Mouse (Mus musculus): ENCODE measurements at regions not wholly inside any gene's neighbourhood (a gene's known extent, or its start where the extent isn't known, plus 50 kb on each side); places are given as distances from the start of the nearest gene placed in this dataset.

DNA sequence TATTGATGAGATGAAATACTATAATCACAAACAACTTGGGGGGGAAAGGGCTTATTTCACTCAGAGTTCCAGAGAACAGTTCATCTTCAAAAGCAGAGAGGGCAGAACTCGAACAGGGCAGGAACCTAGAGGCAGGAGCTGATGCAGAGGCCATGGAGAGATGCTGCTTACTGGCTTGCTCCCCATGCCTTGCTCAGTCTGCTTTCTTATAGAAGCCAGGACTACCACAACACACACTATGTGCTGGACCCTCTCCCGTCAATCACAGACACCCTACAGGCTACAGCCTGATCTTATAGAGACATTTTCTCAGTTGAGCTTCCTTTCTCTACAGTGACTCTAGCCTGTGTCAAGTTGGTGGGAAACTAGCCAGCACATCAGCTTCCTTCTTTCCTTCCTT, 157.3 kb downstream of the Zfp36l1 start:
- intact Hi-C loops (cut with DNase I), result no loop called here
- TF ChIP-seq POLR2A (IDR thresholded peaks at IDR 0.05; ENCODE audit: insufficient read depth, low read depth, low read length), result no peak
- no peak for TF ChIP-seq EP300 (IDR thresholded peaks at IDR 0.05; ENCODE audit: insufficient read depth, low read depth, low read length)
- TF ChIP-seq CTCF (IDR thresholded peaks at IDR 0.05), result no peak
- Histone ChIP-seq H3K79me2 (replicated peaks; ENCODE audit: control insufficient read depth, insufficient read depth, low read length) (no peaks in the 10 kb centered on the region), H3K27ac (no peak overlapping the region), H3K36me3 (ENCODE audit: control insufficient read depth, insufficient read depth, low read length) (no peaks in the 10 kb centered on the region), H3K4me1 (ENCODE audit: control insufficient read depth, insufficient read depth, low read length) (peaks cover 1% of the 10 kb centered on the region), H3K27me3 (ENCODE audit: control insufficient read depth, insufficient read depth, low read length) (no peaks in the 10 kb centered on the region), H3K4me3 (no peak overlapping the region), H3K9ac (ENCODE audit: low read depth, low read length) (no peak overlapping the region)
- 93% methylated on average over 2 of the region's 2 CpGs for WGBS
- DNase-seq, result peak in 1 of 2 experiments; percentile 7

DNA sequence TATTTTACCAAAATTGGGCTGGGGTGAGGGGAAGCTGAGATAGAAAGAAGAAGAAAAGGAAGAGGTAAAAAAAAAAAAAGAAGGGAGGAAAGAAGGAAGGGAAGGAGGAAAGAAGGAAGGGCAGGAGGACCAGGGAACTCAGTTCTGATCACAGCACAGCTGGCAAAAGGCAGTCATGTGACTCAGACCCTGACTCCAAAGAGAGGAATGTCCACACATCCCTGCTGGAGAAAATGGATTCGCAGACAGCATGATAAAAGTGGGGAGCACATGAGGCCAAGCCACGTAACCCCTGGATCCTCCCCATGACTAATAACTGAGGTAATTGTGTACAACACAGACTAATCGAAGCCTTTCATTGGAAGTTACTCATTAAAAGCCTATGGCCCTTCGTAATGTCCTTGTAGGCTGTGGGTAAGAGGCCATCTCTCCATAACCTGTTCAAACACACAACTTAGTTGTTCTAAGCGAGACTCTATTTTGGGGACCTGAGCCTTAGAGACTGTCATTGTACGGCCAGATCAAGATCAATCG, 162.2 kb downstream of the Zfp36l1 start:
- TF ChIP-seq EP300 (IDR thresholded peaks at IDR 0.05; ENCODE audit: insufficient read depth, low read depth, low read length) (no peak), POLR2A (IDR thresholded peaks at IDR 0.05; ENCODE audit: insufficient read depth, low read depth, low read length) (no peak), CTCF (IDR thresholded peaks at IDR 0.05) (no peak)
- 89% methylated on average over 7 of the region's 7 CpGs for WGBS
- Histone ChIP-seq H3K27me3 (ENCODE audit: control insufficient read depth, insufficient read depth, low read length) (no peaks in the 10 kb centered on the region), H3K9ac (ENCODE audit: low read depth, low read length) (no peak overlapping the region), H3K4me3 (no peak overlapping the region), H3K4me1 (ENCODE audit: control insufficient read depth, insufficient read depth, low read length) (no peaks in the 10 kb centered on the region; the same call in 1 of the 2 replicates), H3K79me2 (replicated peaks; ENCODE audit: control insufficient read depth, insufficient read depth, low read length) (no peaks in the 10 kb centered on the region), H3K36me3 (ENCODE audit: control insufficient read depth, insufficient read depth, low read length) (no peaks in the 10 kb centered on the region), H3K27ac (no peak overlapping the region)
- DNase-seq, result no peak
- intact Hi-C loops (cut with DNase I), result no loop called here

DNA sequence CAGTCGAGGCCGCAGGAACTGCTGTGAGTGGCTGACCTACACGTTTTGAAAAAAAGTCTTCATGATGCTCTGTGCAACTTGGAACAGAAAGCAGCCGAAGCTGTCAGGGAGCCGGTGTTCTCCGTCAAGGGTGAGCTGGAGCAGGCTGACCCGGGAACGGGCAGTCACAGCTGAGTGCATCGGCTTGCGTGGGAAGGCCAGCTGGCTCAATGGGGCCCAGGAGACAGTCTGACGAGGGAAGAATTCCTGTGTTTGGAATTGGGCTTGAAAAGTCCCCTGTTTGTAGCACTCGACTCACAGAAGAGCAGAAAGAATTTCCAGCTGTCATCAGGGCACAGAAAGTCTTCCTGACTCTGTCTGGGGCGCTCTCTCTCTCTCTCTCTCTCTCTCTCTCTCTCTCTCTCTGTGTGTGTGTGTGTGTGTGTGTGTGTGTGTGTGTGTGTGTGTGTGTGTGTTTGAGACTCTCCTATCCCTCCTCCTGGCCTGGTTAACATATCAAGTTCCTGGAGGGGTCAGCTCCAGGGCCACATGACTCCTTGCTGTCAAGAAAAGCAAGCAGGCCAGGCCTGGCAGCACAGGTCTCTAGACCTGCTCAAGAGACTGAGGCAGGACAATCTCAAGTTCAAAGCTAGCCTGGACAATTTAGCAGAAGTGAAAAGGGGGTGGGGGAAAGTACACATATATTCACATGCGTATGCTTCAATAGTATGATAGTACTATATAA, 163.6 kb downstream of the Zfp36l1 start:
- peak; percentile 81 to 88 for DNase-seq
- Histone ChIP-seq H3K79me2 (replicated peaks; ENCODE audit: control insufficient read depth, insufficient read depth, low read length) (no peaks in the 10 kb centered on the region), H3K9ac (ENCODE audit: low read depth, low read length) (no peak overlapping the region), H3K27me3 (ENCODE audit: control insufficient read depth, insufficient read depth, low read length) (no peaks in the 10 kb centered on the region), H3K27ac (peak overlapping the region; percentile 59), H3K36me3 (ENCODE audit: control insufficient read depth, insufficient read depth, low read length) (no peaks in the 10 kb centered on the region), H3K4me1 (ENCODE audit: control insufficient read depth, insufficient read depth, low read length) (peaks cover 11% of the 10 kb centered on the region), H3K4me3 (no peak overlapping the region)
- intact Hi-C loops (cut with DNase I), result no loop called here
- no peak for TF ChIP-seq CTCF (IDR thresholded peaks at IDR 0.05)
- peak; percentile 79 for TF ChIP-seq EP300 (IDR thresholded peaks at IDR 0.05; ENCODE audit: insufficient read depth, low read depth, low read length)
- no peak for TF ChIP-seq POLR2A (IDR thresholded peaks at IDR 0.05; ENCODE audit: insufficient read depth, low read depth, low read length)
- 47% methylated on average over 14 of the region's 14 CpGs for WGBS

DNA sequence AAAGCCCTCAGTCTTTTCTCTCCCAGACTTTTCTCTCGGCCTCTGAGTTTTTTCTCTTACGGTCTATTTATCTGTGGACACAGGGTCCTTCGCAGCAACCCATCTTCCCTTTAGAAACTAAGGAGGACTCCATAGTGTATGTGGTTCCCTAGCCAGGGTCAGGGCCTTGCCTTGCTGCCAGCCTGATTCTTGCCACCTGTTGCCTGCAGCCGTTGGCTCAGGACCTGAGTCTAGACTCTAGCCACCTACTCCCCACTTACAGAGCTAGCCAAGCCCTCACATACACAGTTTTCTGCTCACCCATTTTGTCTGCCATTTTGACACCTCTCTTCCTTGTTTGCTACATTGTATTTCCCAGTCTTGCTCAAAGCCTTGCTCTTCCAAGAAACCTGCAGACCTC, 165.2 kb downstream of the Zfp36l1 start:
- H3K4me3 ChIP-seq, result no peak overlapping the region
- no peak overlapping the region for H3K27ac ChIP-seq
- DNase-seq, result no peak
- H3K36me3 ChIP-seq (ENCODE audit: control insufficient read depth, insufficient read depth, low read length), result no peaks in the 10 kb centered on the region
- H3K9ac ChIP-seq (ENCODE audit: low read depth, low read length), result no peak overlapping the region
- H3K27me3 ChIP-seq (ENCODE audit: control insufficient read depth, insufficient read depth, low read length), result no peaks in the 10 kb centered on the region
- WGBS, result 96% methylated on average over 4 of the region's 4 CpGs
- H3K4me1 ChIP-seq (ENCODE audit: control insufficient read depth, insufficient read depth, low read length), result peaks cover 19% of the 10 kb centered on the region
- intact Hi-C loops (cut with DNase I), result no loop called here
- no peaks in the 10 kb centered on the region for H3K79me2 ChIP-seq (replicated peaks; ENCODE audit: control insufficient read depth, insufficient read depth, low read length)
- TF ChIP-seq EP300 (IDR thresholded peaks at IDR 0.05; ENCODE audit: insufficient read depth, low read depth, low read length) (no peak), CTCF (IDR thresholded peaks at IDR 0.05) (no peak), POLR2A (IDR thresholded peaks at IDR 0.05; ENCODE audit: insufficient read depth, low read depth, low read length) (no peak)

DNA sequence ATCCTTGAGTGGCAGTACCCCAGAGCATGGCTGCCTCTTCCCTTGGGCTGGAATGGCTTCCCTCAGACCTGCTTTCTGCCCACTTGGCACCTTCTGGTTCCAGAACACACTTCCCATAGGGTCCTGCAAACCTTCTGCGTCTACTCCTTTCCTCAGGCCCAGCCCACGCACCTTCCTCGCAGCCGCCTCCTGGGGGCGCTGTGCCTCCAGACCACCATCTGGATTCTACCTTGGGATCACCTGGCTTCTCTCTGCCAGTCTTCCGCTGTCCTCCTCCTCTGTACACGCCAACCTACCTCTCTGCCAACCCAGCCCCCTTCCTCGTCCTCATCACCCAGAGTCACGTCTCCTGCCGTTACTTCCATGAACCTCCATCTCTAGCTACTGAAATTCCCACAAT, 166.0 kb downstream of the Zfp36l1 start:
- H3K4me3 ChIP-seq, result no peak overlapping the region
- TF ChIP-seq POLR2A (IDR thresholded peaks at IDR 0.05; ENCODE audit: insufficient read depth, low read depth, low read length) (no peak), EP300 (IDR thresholded peaks at IDR 0.05; ENCODE audit: insufficient read depth, low read depth, low read length) (no peak), CTCF (IDR thresholded peaks at IDR 0.05) (peak; percentile 26; the same call in 1 of the 2 replicates)
- 97% methylated on average over 10 of the region's 10 CpGs for WGBS
- no peaks in the 10 kb centered on the region for H3K27me3 ChIP-seq (ENCODE audit: control insufficient read depth, insufficient read depth, low read length)
- no peak overlapping the region for H3K9ac ChIP-seq (ENCODE audit: low read depth, low read length)
- intact Hi-C loops (cut with DNase I), result no loop called here
- DNase-seq, result no peak
- no peaks in the 10 kb centered on the region for H3K79me2 ChIP-seq (replicated peaks; ENCODE audit: control insufficient read depth, insufficient read depth, low read length)
- H3K36me3 ChIP-seq (ENCODE audit: control insufficient read depth, insufficient read depth, low read length), result no peaks in the 10 kb centered on the region
- peaks cover 21% of the 10 kb centered on the region for H3K4me1 ChIP-seq (ENCODE audit: control insufficient read depth, insufficient read depth, low read length)
- H3K27ac ChIP-seq, result no peak overlapping the region

DNA sequence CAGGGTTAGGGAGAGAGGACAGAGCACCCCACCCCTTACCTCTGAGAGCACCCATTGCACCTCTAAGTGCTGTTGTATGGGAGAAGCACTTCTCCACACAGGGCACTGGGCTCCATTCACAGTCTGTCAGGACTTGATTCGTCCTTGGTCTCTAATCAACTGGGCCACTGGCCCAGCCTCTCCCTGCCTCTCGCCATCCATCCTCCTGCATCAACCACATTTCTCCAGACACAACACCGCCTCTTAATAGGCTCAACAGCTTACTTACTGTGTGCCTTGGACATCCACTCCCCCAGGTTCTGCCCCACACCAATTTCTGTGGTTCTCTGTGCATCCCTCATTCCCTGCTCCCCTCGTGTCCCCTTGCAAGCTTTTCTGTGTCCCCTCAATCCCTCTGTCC, 166.9 kb downstream of the Zfp36l1 start:
- no peak overlapping the region for H3K9ac ChIP-seq (ENCODE audit: low read depth, low read length)
- H3K4me3 ChIP-seq, result no peak overlapping the region
- H3K4me1 ChIP-seq (ENCODE audit: control insufficient read depth, insufficient read depth, low read length), result peaks cover 21% of the 10 kb centered on the region
- H3K36me3 ChIP-seq (ENCODE audit: control insufficient read depth, insufficient read depth, low read length), result no peaks in the 10 kb centered on the region
- H3K27me3 ChIP-seq (ENCODE audit: control insufficient read depth, insufficient read depth, low read length), result no peaks in the 10 kb centered on the region
- intact Hi-C loops (cut with DNase I), result no loop called here
- DNase-seq, result no peak
- H3K79me2 ChIP-seq (replicated peaks; ENCODE audit: control insufficient read depth, insufficient read depth, low read length), result no peaks in the 10 kb centered on the region
- no peak for TF ChIP-seq CTCF (IDR thresholded peaks at IDR 0.05)
- TF ChIP-seq POLR2A (IDR thresholded peaks at IDR 0.05; ENCODE audit: insufficient read depth, low read depth, low read length), result no peak
- TF ChIP-seq EP300 (IDR thresholded peaks at IDR 0.05; ENCODE audit: insufficient read depth, low read depth, low read length), result no peak
- 92% methylated on average over 4 of the region's 4 CpGs for WGBS
- peak overlapping the region; percentile 78 for H3K27ac ChIP-seq

All from heart, adult 2 months (tissue).